Mouse (Mus musculus) heart, embryonic 12.5 days (tissue): ENCODE data around the gene Tomm40. TPM values are rescaled to one million over a fixed set of nuclear protein-coding genes. Genes with fewer than 3 reads are reported as not detected.

Source experiments
- ATAC-seq: fragments of 200-750 bp; cut with Nextera tagmentation; 2 replicates; pipeline ENCODE4 v1.8.0; 2017; ENCODE audit warnings: moderate TSS enrichment, moderate library complexity; ENCODE audit not compliant: insufficient number of reproducible peaks, low FRiP score
- H3K27ac ChIP-seq: fragments of 300-500 bp; sonication (generic); 2 replicates; pipeline ENCODE4 v1.5.1; 2016; ENCODE audit warnings: mild to moderate bottlenecking, moderate library complexity; ENCODE audit not compliant: poor library complexity, severe bottlenecking
- H3K27me3 ChIP-seq: fragments of 300-500 bp; sonication (generic); replicated peaks from 2 replicates; pipeline ENCODE4 v1.6.1; 2016; ENCODE audit warnings: mild to moderate bottlenecking, moderate library complexity
- H3K36me3 ChIP-seq: fragments of 300-500 bp; sonication (generic); 2 replicates; pipeline ENCODE4 v1.6.1; 2016; ENCODE audit warnings: mild to moderate bottlenecking, moderate library complexity
- H3K4me1 ChIP-seq: fragments of 300-500 bp; sonication (generic); replicated peaks from 2 replicates; pipeline ENCODE4 v1.6.1; 2016; ENCODE audit warnings: mild to moderate bottlenecking
- H3K4me2 ChIP-seq: fragments of 300-500 bp; sonication (generic); 2 replicates; pipeline ENCODE4 v1.6.1; 2016; ENCODE audit warnings: mild to moderate bottlenecking, moderate library complexity
- H3K4me3 ChIP-seq: fragments of 300-500 bp; sonication (generic); 2 replicates; pipeline ENCODE4 v1.5.1; 2016; ENCODE audit warnings: mild to moderate bottlenecking
- H3K9ac ChIP-seq: fragments of 300-500 bp; sonication (generic); 2 replicates; pipeline ENCODE4 v1.6.1; 2016; ENCODE audit warnings: mild to moderate bottlenecking, moderate library complexity
- H3K9me3 ChIP-seq: fragments of 300-500 bp; sonication (generic); replicated peaks from 2 replicates; pipeline ENCODE4 v1.6.1; 2016; ENCODE audit warnings: mild to moderate bottlenecking, moderate library complexity
- WGBS: fragments of 180-500 bp; shearing (Covaris S2); methylation state at CpG from one replicate; pipeline ENCODE4 v1.1.7; 2016; 5-methylcytosine and 5-hydroxymethylcytosine counted together
- polyA plus RNA-seq: library from polyadenylated mRNA; unstranded; fragments of >200 nt; fragmentation: Nextera tagmentation; extraction: Ambion mirVana; gene quantifications from 2 replicates; pipeline ENCODE4 v1.2.1, GENCODE M21; 2016

Tomm40 gene
- polyA plus RNA-seq, 1 experiment from 2014 or later, result 160 TPM

DNA sequence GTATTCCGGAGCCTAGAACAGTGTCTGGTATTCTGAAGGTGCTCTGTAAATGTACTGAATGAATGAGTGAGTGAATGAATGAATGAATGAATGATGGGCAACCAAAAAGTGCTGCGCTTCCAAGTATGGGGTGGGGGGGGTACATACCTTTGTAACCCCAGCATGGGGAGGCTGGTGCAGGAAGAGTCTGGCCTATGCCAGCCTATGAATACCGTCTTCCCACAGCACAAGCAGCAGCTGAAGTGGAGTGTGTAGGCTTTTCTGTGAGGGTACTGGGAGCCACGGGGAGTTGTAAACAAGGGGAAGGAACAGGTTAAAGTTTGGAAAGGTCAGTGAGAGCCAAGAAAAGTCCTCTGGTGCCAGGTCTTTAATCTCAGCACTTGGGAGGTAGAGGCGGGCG, 28.6 kb upstream of the Tomm40 start:
- Histone ChIP-seq H3K36me3 (peaks cover 38% of the 10 kb centered on the region), H3K27me3 (no peaks in the 10 kb centered on the region), H3K4me1 (peaks cover 66% of the 10 kb centered on the region), H3K27ac (no peak overlapping the region; the same call in 1 of the 2 replicates), H3K9me3 (no peaks in the 10 kb centered on the region), H3K4me2 (no peak overlapping the region), H3K9ac (no peak overlapping the region), H3K4me3 (no peak overlapping the region)
- WGBS, result 83% methylated on average over 6 of the region's 6 CpGs
- ATAC-seq, result no peak

DNA sequence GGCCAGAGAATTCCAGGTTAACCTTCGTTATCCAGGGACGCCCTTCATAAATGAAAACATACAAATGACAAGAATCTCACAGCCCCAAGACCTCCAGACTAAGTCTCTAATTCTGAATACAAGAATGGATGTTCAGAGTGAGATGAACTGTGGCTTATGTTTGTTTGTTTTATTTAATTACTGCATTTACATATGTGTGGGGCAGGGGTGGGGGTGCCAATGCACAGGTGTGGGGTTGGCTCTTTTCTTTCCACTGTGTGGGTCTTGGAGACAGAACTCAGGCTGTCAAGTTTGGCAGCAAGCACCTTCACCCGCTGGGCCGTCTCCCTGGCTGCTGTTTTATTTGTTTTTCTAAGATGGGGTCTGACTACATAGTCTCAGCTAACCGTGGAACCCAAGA, 27.2 kb upstream of the Tomm40 start:
- peaks cover 60% of the 10 kb centered on the region for H3K4me1 ChIP-seq
- peaks cover 47% of the 10 kb centered on the region for H3K36me3 ChIP-seq
- 55% methylated on average over 5 of the region's 5 CpGs for WGBS

DNA sequence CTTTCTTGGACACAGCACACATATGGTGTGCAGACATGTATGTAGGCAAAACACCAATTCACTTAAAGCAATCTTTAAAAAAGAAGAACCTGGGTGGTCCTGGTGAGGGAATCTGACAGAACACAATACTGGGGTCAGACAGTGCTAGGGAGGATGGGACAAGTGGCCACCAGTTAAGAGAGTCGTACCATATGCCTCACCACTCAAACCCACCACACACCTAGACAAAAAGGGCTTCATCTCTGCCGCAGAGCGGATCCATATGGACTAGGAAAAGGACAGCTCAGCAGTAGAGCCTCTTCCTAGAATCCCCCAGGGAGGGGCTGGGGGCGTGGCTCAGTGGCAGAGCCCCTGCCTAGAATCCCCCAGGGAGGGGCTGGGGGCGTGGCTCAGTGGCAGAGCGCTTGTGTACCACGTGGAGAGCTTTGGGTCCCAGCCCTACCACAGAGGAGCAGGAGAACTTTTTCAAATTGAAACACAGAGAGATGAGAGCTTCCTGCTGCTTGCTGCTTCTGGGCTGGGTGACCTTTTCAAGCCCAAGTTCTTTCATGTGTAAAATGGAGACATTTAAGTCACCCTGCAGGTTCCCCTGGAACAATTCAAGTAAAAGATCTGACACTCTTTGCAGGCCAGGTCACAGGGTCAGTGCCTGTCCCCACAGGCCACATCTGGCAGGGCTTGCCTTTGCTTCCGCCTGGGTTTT, 26.2 kb upstream of the Tomm40 start:
- H3K4me1 ChIP-seq, result peaks cover 50% of the 10 kb centered on the region
- no peak for ATAC-seq
- 0 out of 2 replicates have a peak overlapping the region, but pooled peaks have one; percentile 11 for H3K27ac ChIP-seq

More for the DNA sequence above, 27.2 kb upstream of the Tomm40 start:
- ATAC-seq, result no peak
- Histone ChIP-seq H3K9ac (no peak overlapping the region), H3K4me3 (no peak overlapping the region), H3K9me3 (no peaks in the 10 kb centered on the region), H3K27me3 (no peaks in the 10 kb centered on the region), H3K4me2 (no peak overlapping the region), H3K27ac (0 out of 2 replicates have a peak overlapping the region, but pooled peaks have one; percentile 11)

DNA sequence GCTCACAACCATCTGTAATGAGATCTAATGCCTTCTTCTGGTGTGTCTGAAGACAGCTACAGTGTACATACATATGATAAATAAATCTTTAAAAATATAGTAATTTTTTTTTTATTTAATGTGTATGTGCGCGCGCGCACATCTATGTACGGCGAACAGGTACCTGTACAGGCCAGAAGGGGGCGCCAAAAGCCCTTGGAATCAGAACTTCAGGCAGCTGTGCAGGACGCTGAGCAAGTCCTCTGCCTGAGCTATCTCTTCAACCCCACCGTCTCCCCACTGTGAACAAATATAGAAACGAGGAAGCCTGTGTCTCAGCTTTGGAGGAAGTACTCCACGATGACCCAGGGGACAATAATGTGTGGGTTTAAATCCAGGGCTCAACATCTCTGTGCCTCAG, 25.0 kb upstream of the Tomm40 start:
- H3K4me1 ChIP-seq, result peaks cover 38% of the 10 kb centered on the region
- no peaks in the 10 kb centered on the region for H3K27me3 ChIP-seq
- H3K9ac ChIP-seq, result no peak overlapping the region
- no peak overlapping the region for H3K27ac ChIP-seq
- 81% methylated on average over 11 of the region's 11 CpGs for whole genome bisulfite sequencing
- H3K4me2 ChIP-seq, result no peak overlapping the region
- H3K9me3 ChIP-seq, result no peaks in the 10 kb centered on the region
- ATAC-seq, result no peak
- H3K4me3 ChIP-seq, result no peak overlapping the region
- peaks cover 67% of the 10 kb centered on the region for H3K36me3 ChIP-seq

More for the DNA sequence above, 26.2 kb upstream of the Tomm40 start:
- Histone ChIP-seq H3K36me3 (peaks cover 57% of the 10 kb centered on the region), H3K4me3 (no peak overlapping the region), H3K9me3 (no peaks in the 10 kb centered on the region), H3K9ac (no peak overlapping the region), H3K27me3 (no peaks in the 10 kb centered on the region), H3K4me2 (no peak overlapping the region)
- 22% methylated on average over 8 of the region's 8 CpGs for WGBS

DNA sequence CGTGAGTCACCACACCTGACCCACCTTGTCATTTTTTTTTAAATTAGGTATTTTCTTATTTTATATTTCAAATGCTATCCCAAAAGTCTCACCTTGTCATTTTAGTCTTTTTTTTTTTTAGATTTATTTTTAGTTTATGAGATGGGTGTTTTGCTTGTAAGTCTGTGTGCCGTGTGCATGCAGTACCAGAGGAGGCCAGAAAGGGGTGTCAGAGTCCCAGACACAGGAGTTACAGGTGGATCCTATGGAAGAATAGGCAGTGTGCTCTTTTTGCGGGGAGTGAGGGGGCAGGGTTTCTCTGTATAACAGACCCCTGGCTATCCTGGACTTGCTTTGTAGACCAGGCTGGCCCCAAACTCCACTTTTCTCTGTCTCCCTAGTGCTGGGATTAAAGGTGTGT, 23.5 kb upstream of the Tomm40 start:
- 86% methylated on average over 3 of the region's 3 CpGs for WGBS
- Histone ChIP-seq H3K36me3 (peaks cover 79% of the 10 kb centered on the region), H3K4me3 (no peak overlapping the region), H3K4me1 (peaks cover 24% of the 10 kb centered on the region), H3K9ac (no peak overlapping the region), H3K27ac (no peak overlapping the region), H3K27me3 (no peaks in the 10 kb centered on the region), H3K9me3 (no peaks in the 10 kb centered on the region), H3K4me2 (no peak overlapping the region)
- ATAC-seq, result no peak

DNA sequence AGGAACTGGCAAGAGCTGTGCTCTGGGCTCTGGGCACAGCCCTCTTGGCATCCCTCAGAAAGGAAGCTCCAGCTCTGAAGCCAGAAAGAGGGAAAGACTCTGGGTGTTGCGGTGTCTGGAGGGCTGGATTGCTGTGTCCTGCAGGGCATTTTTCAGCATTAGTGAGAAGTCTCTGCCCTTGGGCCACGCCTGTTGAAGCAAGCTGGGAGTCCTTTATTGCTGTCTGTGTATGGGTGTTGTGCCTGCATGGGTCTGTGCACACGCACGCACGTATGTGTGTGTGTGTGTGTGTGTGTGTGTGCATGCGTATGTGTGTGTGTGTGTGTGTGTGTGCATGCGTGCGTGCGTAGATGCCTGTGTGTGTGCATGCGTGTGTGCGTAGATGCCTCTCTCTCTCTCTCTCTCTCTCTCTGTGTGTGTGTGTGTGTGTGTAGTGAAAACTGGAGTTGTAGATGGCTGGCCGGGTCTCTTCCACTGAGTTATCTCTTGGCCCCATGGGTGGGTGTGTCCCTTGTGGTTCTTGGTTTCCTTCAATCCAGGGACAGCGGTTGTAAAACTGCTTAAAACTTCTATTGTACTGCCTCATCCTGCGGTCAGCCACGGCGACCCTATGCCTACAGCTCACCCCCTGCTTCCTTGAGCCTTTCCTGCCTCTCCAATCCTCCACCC, 21.3 kb upstream of the Tomm40 start:
- H3K9ac ChIP-seq, result no peak overlapping the region
- no peak overlapping the region for H3K27ac ChIP-seq
- no peak overlapping the region for H3K4me3 ChIP-seq
- no peaks in the 10 kb centered on the region for H3K27me3 ChIP-seq
- ATAC-seq, result peak; percentile 66
- WGBS, result 77% methylated on average over 16 of the region's 16 CpGs
- H3K4me1 ChIP-seq, result peaks cover 8% of the 10 kb centered on the region
- H3K9me3 ChIP-seq, result no peaks in the 10 kb centered on the region
- H3K36me3 ChIP-seq, result peaks cover 83% of the 10 kb centered on the region
- no peak overlapping the region for H3K4me2 ChIP-seq

DNA sequence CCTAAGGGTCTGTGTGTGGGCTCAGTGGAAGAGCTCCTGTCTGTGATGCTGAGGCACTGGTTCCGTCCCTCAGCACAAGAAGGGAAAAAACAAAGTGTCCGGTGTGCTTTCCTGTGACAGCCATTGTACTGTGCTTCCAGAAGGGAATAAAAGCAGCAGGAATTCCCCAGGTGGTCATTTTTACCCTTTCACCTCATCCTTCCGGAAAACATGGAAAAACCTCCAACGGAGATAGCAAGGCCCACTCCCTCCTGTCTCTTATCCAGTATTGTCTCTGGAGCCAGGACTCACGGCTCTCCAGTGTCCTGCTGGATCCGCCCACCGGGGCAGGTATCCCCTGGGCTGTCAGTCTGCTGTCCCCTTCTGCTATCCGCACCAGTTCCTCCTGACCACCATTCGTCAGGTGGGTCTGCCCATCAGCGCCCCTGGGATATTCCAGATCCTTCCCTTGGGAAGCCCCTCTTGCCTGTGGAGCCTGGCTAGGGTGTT, 19.0 kb upstream of the Tomm40 start:
- no peak overlapping the region for H3K9ac ChIP-seq
- no peak for ATAC-seq
- no peaks in the 10 kb centered on the region for H3K4me1 ChIP-seq
- H3K27me3 ChIP-seq, result no peaks in the 10 kb centered on the region
- H3K9me3 ChIP-seq, result no peaks in the 10 kb centered on the region
- H3K36me3 ChIP-seq, result peaks cover 91% of the 10 kb centered on the region
- no peak overlapping the region for H3K4me3 ChIP-seq
- no peak overlapping the region for H3K27ac ChIP-seq
- no peak overlapping the region for H3K4me2 ChIP-seq
- WGBS, result 80% methylated on average over 10 of the region's 10 CpGs

DNA sequence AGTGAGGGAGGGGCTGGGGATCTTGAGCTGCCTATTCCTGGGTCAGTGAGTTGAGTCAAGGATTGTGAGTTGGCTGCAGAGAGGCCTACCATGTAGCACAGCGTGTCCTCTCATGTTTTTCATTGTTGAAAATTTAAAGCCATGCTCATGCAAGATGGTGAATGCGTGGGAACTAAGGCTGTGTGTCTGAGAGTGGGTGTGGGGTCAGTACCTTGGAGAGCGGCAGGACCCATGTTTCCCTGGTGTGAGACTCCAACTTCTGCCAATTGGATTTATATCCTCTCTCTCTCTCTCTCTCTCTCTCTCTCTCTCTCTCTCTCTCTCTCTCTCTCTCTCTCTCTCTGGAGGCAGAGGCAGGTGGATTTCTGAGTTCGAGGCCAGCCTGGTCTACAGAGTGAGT, 11.3 kb upstream of the Tomm40 start:
- no peak overlapping the region for H3K4me3 ChIP-seq
- no peak for ATAC-seq

DNA sequence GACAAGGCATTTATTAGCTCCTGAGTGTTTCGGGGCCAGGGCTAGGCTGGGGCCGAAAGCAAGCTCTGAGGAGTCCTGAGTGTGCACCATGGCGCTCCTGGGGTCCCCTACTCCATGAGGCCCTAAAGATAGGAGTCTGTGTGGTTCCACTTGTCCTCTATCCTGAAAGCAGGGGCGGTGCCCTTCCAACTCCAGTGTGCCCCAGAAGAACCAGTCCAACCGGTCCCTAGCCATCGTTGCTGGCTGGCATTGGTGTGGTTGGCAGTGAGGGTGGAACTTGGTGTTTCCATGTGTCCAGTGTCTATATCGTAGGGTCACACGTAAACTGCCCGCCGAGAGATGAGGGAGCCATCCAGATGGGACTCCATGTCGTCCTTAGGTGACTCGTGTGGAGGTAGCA, 8.9 kb upstream of the Tomm40 start:
- no peaks in the 10 kb centered on the region for H3K4me1 ChIP-seq

More for the DNA sequence above, 11.3 kb upstream of the Tomm40 start:
- H3K4me1 ChIP-seq, result no peaks in the 10 kb centered on the region
- no peak overlapping the region for H3K27ac ChIP-seq
- no peak overlapping the region for H3K9ac ChIP-seq
- no peaks in the 10 kb centered on the region for H3K27me3 ChIP-seq
- H3K9me3 ChIP-seq, result peaks cover 5% of the 10 kb centered on the region
- peaks cover 99% of the 10 kb centered on the region for H3K36me3 ChIP-seq
- no peak overlapping the region for H3K4me2 ChIP-seq
- 92% methylated on average over 4 of the region's 4 CpGs for WGBS

DNA sequence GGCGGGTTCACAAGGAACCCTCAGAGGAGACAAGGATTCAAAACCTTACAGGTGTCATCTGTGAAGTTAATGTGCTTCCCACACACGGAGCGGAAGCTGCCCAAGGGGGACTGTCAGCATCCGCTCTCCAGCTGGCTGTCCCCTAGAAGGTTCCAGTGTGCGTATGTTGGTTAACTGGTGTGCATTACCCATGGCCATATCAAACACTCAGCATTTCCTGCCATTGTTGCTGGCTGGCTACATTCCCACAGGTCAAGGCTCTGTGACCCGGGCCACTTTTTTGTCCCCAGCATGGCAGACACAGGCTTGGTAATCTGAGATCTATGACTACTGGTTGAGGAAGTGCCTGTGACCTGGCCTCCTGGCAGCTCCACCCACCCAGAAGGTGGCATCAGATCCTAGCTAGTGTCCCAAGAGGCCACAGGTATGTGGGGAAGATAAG, 7.5 kb upstream of the Tomm40 start:
- H3K36me3 ChIP-seq, result peaks cover 96% of the 10 kb centered on the region
- 73% methylated on average over 6 of the region's 6 CpGs for WGBS
- no peaks in the 10 kb centered on the region for H3K27me3 ChIP-seq
- no peak overlapping the region for H3K4me3 ChIP-seq
- peak overlapping the region; percentile 78 for H3K27ac ChIP-seq
- no peak overlapping the region for H3K9ac ChIP-seq
- H3K4me1 ChIP-seq, result no peaks in the 10 kb centered on the region
- peaks cover 17% of the 10 kb centered on the region for H3K9me3 ChIP-seq
- peak; percentile 75 for ATAC-seq
- H3K4me2 ChIP-seq, result no peak overlapping the region

More for the DNA sequence above, 8.9 kb upstream of the Tomm40 start:
- H3K4me2 ChIP-seq, result no peak overlapping the region
- H3K27ac ChIP-seq, result no peak overlapping the region
- no peaks in the 10 kb centered on the region for H3K27me3 ChIP-seq
- H3K9me3 ChIP-seq, result peaks cover 17% of the 10 kb centered on the region
- 89% methylated on average over 12 of the region's 12 CpGs for WGBS
- H3K36me3 ChIP-seq, result peaks cover 98% of the 10 kb centered on the region
- H3K9ac ChIP-seq, result no peak overlapping the region
- H3K4me3 ChIP-seq, result no peak overlapping the region
- ATAC-seq, result no peak

DNA sequence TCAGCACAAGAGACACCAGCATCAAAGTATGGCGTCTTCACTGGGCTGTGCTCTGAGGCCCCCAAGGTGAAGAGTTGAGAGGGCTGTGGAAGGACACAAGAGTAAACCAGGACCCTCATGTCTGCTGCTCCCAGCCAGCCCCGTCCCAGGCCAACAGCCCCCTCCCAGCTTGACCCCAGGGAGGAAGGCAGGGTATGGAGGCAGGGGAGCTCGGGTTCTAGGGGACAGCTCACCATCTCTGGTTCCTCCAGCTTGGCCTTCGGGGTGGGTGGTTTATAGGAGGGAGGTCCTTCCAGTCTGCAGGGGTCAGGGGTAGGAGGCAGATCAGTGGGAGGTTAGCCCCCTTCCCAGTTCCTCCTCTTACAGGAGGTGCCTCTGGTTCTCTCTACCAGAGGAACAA, 4.0 kb upstream of the Tomm40 start:
- Histone ChIP-seq H3K27ac (no peak overlapping the region), H3K9me3 (peaks cover 17% of the 10 kb centered on the region), H3K9ac (no peak overlapping the region), H3K4me1 (peaks cover 8% of the 10 kb centered on the region), H3K4me3 (no peak overlapping the region), H3K27me3 (no peaks in the 10 kb centered on the region), H3K36me3 (peaks cover 70% of the 10 kb centered on the region), H3K4me2 (no peak overlapping the region)
- WGBS, result 82% methylated on average over 4 of the region's 4 CpGs
- no peak for ATAC-seq
